Mouse (Mus musculus) erythroid progenitor cell, adult 5-6 weeks (primary cell): Measurements from ENCODE around the gene Cryab. TPM values are rescaled to one million over a fixed set of nuclear protein-coding genes. Genes with fewer than 3 reads are reported as not detected.

Experiments
- ATAC-seq: replicated peaks from 2 replicates; pipeline ENCODE4 v1.8.0; 2016; ENCODE audit warnings: moderate number of reproducible peaks, mild to moderate bottlenecking, moderate TSS enrichment, inconsistent platforms; ENCODE audit not compliant: poor library complexity, low FRiP score, severe bottlenecking
- total RNA-seq, 2 experiments: library from RNA; stranded (forward) in 1 of 2; stranded (reverse) in 1 of 2; fragments of 150-400 nt in 1 of 2; fragments of 186-747, 209-891 nt in 1 of 2; gene quantifications; 2 replicates each; pipeline versions ENCODE4 v1.2.3 to v1.2.4; 2015 to 2017; ENCODE audit warnings: low replicate concordance in 2 of 2

Cryab gene
- total RNA-seq, 2 experiments from 2014 or later: not detected

GRCm38 (mm10) chr9:50775662-50776126, 24.6 kb downstream of the Cryab start:
- peak; percentile 33; the same call in 1 of the 2 replicates for ATAC-seq

GRCm38 (mm10) chr9:50776162-50776760, 25.1 kb downstream of the Cryab start:
- ATAC-seq: no peak

GRCm38 (mm10) chr9:50782155-50782554, 31.0 kb downstream of the Cryab start:
- peak; percentile 69; the same call in 1 of the 2 replicates for ATAC-seq

- ATAC-seq: no peak
Observed at GRCm38 (mm10) chr9:50795266-50795665, 44.1 kb downstream of the Cryab start.

GRCm38 (mm10) chr9:50796776-50797175, 45.7 kb downstream of the Cryab start:
- ATAC-seq: no peak

- no peak for ATAC-seq
Observed at GRCm38 (mm10) chr9:50797641-50798040, 46.5 kb downstream of the Cryab start.

- ATAC-seq: no peak
Observed at GRCm38 (mm10) chr9:50798368-50798767, 47.2 kb downstream of the Cryab start.

GRCm38 (mm10) chr9:50800985-50801384, 49.9 kb downstream of the Cryab start:
- peak; percentile 56; the same call in 1 of the 2 replicates for ATAC-seq

- ATAC-seq: peak; percentile 92
Observed at GRCm38 (mm10) chr9:50803055-50803671, 52.0 kb downstream of the Cryab start.

Other genes starting within 250 kb of the Cryab start
- 37.3 and 40.0 TPM in 2 replicates for gene Pts, start 222.6 kb upstream of the Cryab start, total RNA-seq (2015; ENCODE audit: low replicate concordance)
- gene Pts, start 222.6 kb upstream of the Cryab start, total RNA-seq (2017; ENCODE audit: low replicate concordance): 3.7 and 17.7 TPM in 2 replicates
- gene Il18, start 196.5 kb upstream of the Cryab start, total RNA-seq (2015; ENCODE audit: low replicate concordance): 10.8 and 13.8 TPM in 2 replicates
- 1.1 and 11.3 TPM in 2 replicates for gene Il18, start 196.5 kb upstream of the Cryab start, total RNA-seq (2017; ENCODE audit: low replicate concordance)
- gene Bco2, start 196.1 kb upstream of the Cryab start, total RNA-seq (2015; ENCODE audit: low replicate concordance): not detected in 2 replicates
- not detected in 2 replicates for gene Bco2, start 196.1 kb upstream of the Cryab start, total RNA-seq (2017; ENCODE audit: low replicate concordance)
- gene Tex12, start 190.0 kb upstream of the Cryab start, total RNA-seq (2015; ENCODE audit: low replicate concordance): not detected in 2 replicates
- gene Tex12, start 190.0 kb upstream of the Cryab start, total RNA-seq (2017; ENCODE audit: low replicate concordance): not detected in 2 replicates
- gene Sdhd, start 147.5 kb upstream of the Cryab start, total RNA-seq (2015; ENCODE audit: low replicate concordance): 79.6 and 82.2 TPM in 2 replicates
- gene Sdhd, start 147.5 kb upstream of the Cryab start, total RNA-seq (2017; ENCODE audit: low replicate concordance): 43.1 and 59.0 TPM in 2 replicates
- gene Timm8b, start 147.4 kb upstream of the Cryab start, total RNA-seq (2015; ENCODE audit: low replicate concordance): 29.6 and 98.1 TPM in 2 replicates
- 22.5 and 77.4 TPM in 2 replicates for gene Timm8b, start 147.4 kb upstream of the Cryab start, total RNA-seq (2017; ENCODE audit: low replicate concordance)
- not detected in 2 replicates for gene Pih1d2, start 134.0 kb upstream of the Cryab start, total RNA-seq (2015; ENCODE audit: low replicate concordance)
- gene Pih1d2, start 134.0 kb upstream of the Cryab start, total RNA-seq (2017; ENCODE audit: low replicate concordance): 0.64 TPM in 1 of 2 replicates, not detected in the other
- 11.3 and 16.9 TPM in 2 replicates for gene Nkapd1, start 133.9 kb upstream of the Cryab start, total RNA-seq (2015; ENCODE audit: low replicate concordance)
- 7.2 and 11.9 TPM in 2 replicates for gene Nkapd1, start 133.9 kb upstream of the Cryab start, total RNA-seq (2017; ENCODE audit: low replicate concordance)
- gene Dlat, start 91.5 kb upstream of the Cryab start, total RNA-seq (2015; ENCODE audit: low replicate concordance): 8.0 and 12.3 TPM in 2 replicates
- 6.9 and 15.3 TPM in 2 replicates for gene Dlat, start 91.5 kb upstream of the Cryab start, total RNA-seq (2017; ENCODE audit: low replicate concordance)
- not detected in 2 replicates for gene Dixdc1, start 11.8 kb upstream of the Cryab start, total RNA-seq (2015; ENCODE audit: low replicate concordance)
- gene Dixdc1, start 11.8 kb upstream of the Cryab start, total RNA-seq (2017; ENCODE audit: low replicate concordance): not detected in 2 replicates
- not detected in 2 replicates for gene 2310030G06Rik, start 4.8 kb upstream of the Cryab start, total RNA-seq (2015; ENCODE audit: low replicate concordance)
- not detected in 2 replicates for gene 2310030G06Rik, start 4.8 kb upstream of the Cryab start, total RNA-seq (2017; ENCODE audit: low replicate concordance)
- not detected in 2 replicates for gene Hspb2, start 1.0 kb downstream of the Cryab start, total RNA-seq (2015; ENCODE audit: low replicate concordance)
- gene Hspb2, start 1.0 kb downstream of the Cryab start, total RNA-seq (2017; ENCODE audit: low replicate concordance): not detected in 2 replicates
- 7.9 and 8.0 TPM in 2 replicates for gene Fdxacb1, start 16.9 kb downstream of the Cryab start, total RNA-seq (2015; ENCODE audit: low replicate concordance)
- gene Fdxacb1, start 16.9 kb downstream of the Cryab start, total RNA-seq (2017; ENCODE audit: low replicate concordance): 6.8 and 8.2 TPM in 2 replicates
- gene Alg9, start 23.7 kb downstream of the Cryab start, total RNA-seq (2015; ENCODE audit: low replicate concordance): 16.8 and 45.4 TPM in 2 replicates
- gene Alg9, start 23.7 kb downstream of the Cryab start, total RNA-seq (2017; ENCODE audit: low replicate concordance): 11.4 and 14.8 TPM in 2 replicates
- 28.1 and 38.2 TPM in 2 replicates for gene 1110032A03Rik, start 24.2 kb downstream of the Cryab start, total RNA-seq (2015; ENCODE audit: low replicate concordance)
- gene 1110032A03Rik, start 24.2 kb downstream of the Cryab start, total RNA-seq (2017; ENCODE audit: low replicate concordance): 15.9 and 21.1 TPM in 2 replicates
- gene Ppp2r1b, start 94.0 kb downstream of the Cryab start, total RNA-seq (2015; ENCODE audit: low replicate concordance): 88.0 and 88.3 TPM in 2 replicates
- gene Ppp2r1b, start 94.0 kb downstream of the Cryab start, total RNA-seq (2017; ENCODE audit: low replicate concordance): 87.7 and 116 TPM in 2 replicates